Mouse (Mus musculus): ENCODE measurements around the gene Olfr678. TPM values are rescaled to one million over a fixed set of nuclear protein-coding genes. Genes with fewer than 3 reads are reported as not detected.

Olfr678 gene
- polyA plus RNA-seq (2014; fragmentation: Illumina TruSeq; extraction: RNeasy Lipid Tissue Mini Kit (QIAGEN cat#74804); ENCODE audit: insufficient read depth, low read depth, low replicate concordance): not detected

GRCm38 (mm10) chr7:105064175-105064574 is at the start of gene Olfr678:
TSS of gene Olfr678 (plus strand) at chr7:105064475.

GRCm38 (mm10) chr7:105028360-105028759 is 35.9 kb upstream of the Olfr678 start, which contains the start of gene Olfr675:
TSS of gene Olfr675 (minus strand) at chr7:105028460.

GRCm38 (mm10) chr7:105032398-105032797 is 31.9 kb upstream of the Olfr678 start, which contains the start of gene Olfr676:
TSS of gene Olfr676 (plus strand) at chr7:105032698.

GRCm38 (mm10) chr7:105080905-105081304 is 16.6 kb downstream of the Olfr678 start, which contains the start of gene Olfr679:
TSS of gene Olfr679 (plus strand) at chr7:105081205.

GRCm38 (mm10) chr7:105092717-105093116 is 28.4 kb downstream of the Olfr678 start, which contains the start of gene Olfr680-ps1:
TSS of gene Olfr680-ps1 (minus strand) at chr7:105092817.

GRCm38 (mm10) chr7:105116536-105116935 is 52.3 kb downstream of the Olfr678 start, which contains the start of gene Olfr681:
TSS of gene Olfr681 (plus strand) at chr7:105116836.

Other genes starting within 250 kb of the Olfr678 start
- not detected for gene Usp17lb, start 221.9 kb upstream of the Olfr678 start, polyA plus RNA-seq (2014; fragmentation: Illumina TruSeq; extraction: RNeasy Lipid Tissue Mini Kit (QIAGEN cat#74804); ENCODE audit: insufficient read depth, low read depth, low replicate concordance)
- gene Usp17la, start 207.5 kb upstream of the Olfr678 start, polyA plus RNA-seq (2014; fragmentation: Illumina TruSeq; extraction: RNeasy Lipid Tissue Mini Kit (QIAGEN cat#74804); ENCODE audit: insufficient read depth, low read depth, low replicate concordance): not detected
- not detected for gene Olfr665, start 186.4 kb upstream of the Olfr678 start, polyA plus RNA-seq (2014; fragmentation: Illumina TruSeq; extraction: RNeasy Lipid Tissue Mini Kit (QIAGEN cat#74804); ENCODE audit: insufficient read depth, low read depth, low replicate concordance)
- gene Olfr666, start 168.5 kb upstream of the Olfr678 start, polyA plus RNA-seq (2014; fragmentation: Illumina TruSeq; extraction: RNeasy Lipid Tissue Mini Kit (QIAGEN cat#74804); ENCODE audit: insufficient read depth, low read depth, low replicate concordance): not detected
- gene Olfr667, start 143.0 kb upstream of the Olfr678 start, polyA plus RNA-seq (2014; fragmentation: Illumina TruSeq; extraction: RNeasy Lipid Tissue Mini Kit (QIAGEN cat#74804); ENCODE audit: insufficient read depth, low read depth, low replicate concordance): not detected
- not detected for gene Olfr668, start 136.4 kb upstream of the Olfr678 start, polyA plus RNA-seq (2014; fragmentation: Illumina TruSeq; extraction: RNeasy Lipid Tissue Mini Kit (QIAGEN cat#74804); ENCODE audit: insufficient read depth, low read depth, low replicate concordance)
- gene Olfr669, start 130.2 kb upstream of the Olfr678 start, polyA plus RNA-seq (2014; fragmentation: Illumina TruSeq; extraction: RNeasy Lipid Tissue Mini Kit (QIAGEN cat#74804); ENCODE audit: insufficient read depth, low read depth, low replicate concordance): not detected
- gene Olfr670, start 101.9 kb upstream of the Olfr678 start, polyA plus RNA-seq (2014; fragmentation: Illumina TruSeq; extraction: RNeasy Lipid Tissue Mini Kit (QIAGEN cat#74804); ENCODE audit: insufficient read depth, low read depth, low replicate concordance): not detected
- not detected for gene Olfr671, start 85.3 kb upstream of the Olfr678 start, polyA plus RNA-seq (2014; fragmentation: Illumina TruSeq; extraction: RNeasy Lipid Tissue Mini Kit (QIAGEN cat#74804); ENCODE audit: insufficient read depth, low read depth, low replicate concordance)
- not detected for gene Olfr672, start 62.4 kb upstream of the Olfr678 start, polyA plus RNA-seq (2014; fragmentation: Illumina TruSeq; extraction: RNeasy Lipid Tissue Mini Kit (QIAGEN cat#74804); ENCODE audit: insufficient read depth, low read depth, low replicate concordance)
- not detected for gene Olfr675, start 36.0 kb upstream of the Olfr678 start, polyA plus RNA-seq (2014; fragmentation: Illumina TruSeq; extraction: RNeasy Lipid Tissue Mini Kit (QIAGEN cat#74804); ENCODE audit: insufficient read depth, low read depth, low replicate concordance)
- not detected for gene Olfr676, start 31.8 kb upstream of the Olfr678 start, polyA plus RNA-seq (2014; fragmentation: Illumina TruSeq; extraction: RNeasy Lipid Tissue Mini Kit (QIAGEN cat#74804); ENCODE audit: insufficient read depth, low read depth, low replicate concordance)
- not detected for gene Olfr677, start 13.1 kb upstream of the Olfr678 start, polyA plus RNA-seq (2014; fragmentation: Illumina TruSeq; extraction: RNeasy Lipid Tissue Mini Kit (QIAGEN cat#74804); ENCODE audit: insufficient read depth, low read depth, low replicate concordance)
- gene Olfr679, start 16.7 kb downstream of the Olfr678 start, polyA plus RNA-seq (2014; fragmentation: Illumina TruSeq; extraction: RNeasy Lipid Tissue Mini Kit (QIAGEN cat#74804); ENCODE audit: insufficient read depth, low read depth, low replicate concordance): not detected
- gene Olfr680-ps1, start 28.3 kb downstream of the Olfr678 start, polyA plus RNA-seq (2014; fragmentation: Illumina TruSeq; extraction: RNeasy Lipid Tissue Mini Kit (QIAGEN cat#74804); ENCODE audit: insufficient read depth, low read depth, low replicate concordance): not detected
- not detected for gene Olfr681, start 52.4 kb downstream of the Olfr678 start, polyA plus RNA-seq (2014; fragmentation: Illumina TruSeq; extraction: RNeasy Lipid Tissue Mini Kit (QIAGEN cat#74804); ENCODE audit: insufficient read depth, low read depth, low replicate concordance)
- gene Olfr683, start 82.5 kb downstream of the Olfr678 start, polyA plus RNA-seq (2014; fragmentation: Illumina TruSeq; extraction: RNeasy Lipid Tissue Mini Kit (QIAGEN cat#74804); ENCODE audit: insufficient read depth, low read depth, low replicate concordance): not detected
- gene Olfr684, start 99.2 kb downstream of the Olfr678 start, polyA plus RNA-seq (2014; fragmentation: Illumina TruSeq; extraction: RNeasy Lipid Tissue Mini Kit (QIAGEN cat#74804); ENCODE audit: insufficient read depth, low read depth, low replicate concordance): not detected
- gene Olfr685, start 121.5 kb downstream of the Olfr678 start, polyA plus RNA-seq (2014; fragmentation: Illumina TruSeq; extraction: RNeasy Lipid Tissue Mini Kit (QIAGEN cat#74804); ENCODE audit: insufficient read depth, low read depth, low replicate concordance): not detected
- gene Olfr686, start 143.0 kb downstream of the Olfr678 start, polyA plus RNA-seq (2014; fragmentation: Illumina TruSeq; extraction: RNeasy Lipid Tissue Mini Kit (QIAGEN cat#74804); ENCODE audit: insufficient read depth, low read depth, low replicate concordance): not detected
- not detected for gene Olfr688, start 223.6 kb downstream of the Olfr678 start, polyA plus RNA-seq (2014; fragmentation: Illumina TruSeq; extraction: RNeasy Lipid Tissue Mini Kit (QIAGEN cat#74804); ENCODE audit: insufficient read depth, low read depth, low replicate concordance)
- not detected for gene Olfr689, start 246.7 kb downstream of the Olfr678 start, polyA plus RNA-seq (2014; fragmentation: Illumina TruSeq; extraction: RNeasy Lipid Tissue Mini Kit (QIAGEN cat#74804); ENCODE audit: insufficient read depth, low read depth, low replicate concordance)